Mouse (Mus musculus) forebrain, postnatal 0 days (tissue): ENCODE results near the gene Nr3c2. TPM values are rescaled to one million over a fixed set of nuclear protein-coding genes. Genes with fewer than 3 reads are reported as not detected.
A peak's percentile ranks its signal among the peaks of the same experiment; 100 is the strongest.

Experiments used
- ATAC-seq: fragments of 200-750 bp; cut with Nextera tagmentation; 2 replicates; pipeline ENCODE4 v1.8.0; 2017; ENCODE audit warnings: mild to moderate bottlenecking, moderate library complexity
- DNase-seq: peaks from one replicate; pipeline ENCODE4 v3.0.0-alpha.2; 2015
- H3K27ac ChIP-seq: fragments of 300-500 bp; sonication (generic); 2 replicates; pipeline ENCODE4 v1.5.1; 2014; ENCODE audit warnings: low read depth, mild to moderate bottlenecking, antibody characterized with exemption, low read length, moderate library complexity, mixed read lengths
- H3K27me3 ChIP-seq: fragments of 300-500 bp; sonication (generic); 2 replicates; pipeline ENCODE4 v1.6.1; 2014; ENCODE audit warnings: mild to moderate bottlenecking, low read length, mixed read lengths; ENCODE audit not compliant: insufficient read depth
- H3K36me3 ChIP-seq: fragments of 300-500 bp; sonication (generic); 2 replicates; pipeline ENCODE4 v1.6.1; 2014; ENCODE audit warnings: mild to moderate bottlenecking, moderate library complexity; ENCODE audit not compliant: insufficient read depth
- H3K4me1 ChIP-seq: fragments of 300-500 bp; sonication (generic); 2 replicates; pipeline ENCODE4 v1.6.1; 2014; ENCODE audit warnings: antibody characterized with exemption; ENCODE audit not compliant: insufficient read depth
- H3K4me2 ChIP-seq: fragments of 300-500 bp; sonication (generic); 2 replicates; pipeline ENCODE4 v1.6.1; 2014; ENCODE audit warnings: low read depth, mild to moderate bottlenecking, moderate library complexity
- H3K4me3 ChIP-seq: fragments of 300-500 bp; sonication (generic); 2 replicates; pipeline ENCODE4 v1.5.1; 2014; ENCODE audit warnings: low read depth, low read length, mixed read lengths
- H3K9ac ChIP-seq: fragments of 300-500 bp; sonication (generic); 2 replicates; pipeline ENCODE4 v1.6.1; 2014; ENCODE audit warnings: mild to moderate bottlenecking
- H3K9me3 ChIP-seq: fragments of 300-500 bp; sonication (generic); 2 replicates; pipeline ENCODE4 v1.6.1; 2016; ENCODE audit warnings: low read length
- CTCF ChIP-seq: sonication (generic); IDR thresholded peaks from 2 replicates; pipeline ENCODE4 v1.5.1; 2016; ENCODE audit warnings: antibody characterized with exemption, control low read depth, low read depth
- WGBS: fragments of 180-500 bp; shearing (Covaris S2); extraction: QIAGEN DNeasy Blood & Tissue Kit; methylation state at CpG from one replicate; pipeline ENCODE4 v1.1.7; 2014; 5-methylcytosine and 5-hydroxymethylcytosine counted together
- polyA plus RNA-seq: library from polyadenylated mRNA; unstranded; fragments of >200 nt; fragmentation: Nextera tagmentation; extraction: Ambion mirVana; gene quantifications from 2 replicates; pipeline ENCODE4 v1.2.1, GENCODE M21; 2015
- total RNA-seq: library from RNA; depleted of rRNA; stranded (reverse); fragments of >200 nt; gene quantifications from 2 replicates; pipeline ENCODE4 v1.2.3, GENCODE M21; 2014

Gene Nr3c2
- total and polyA plus RNA-seq, 2 experiments from 2014 or later, result 10.4 to 13.4 TPM

- H3K9me3 ChIP-seq, result no peaks in the 10 kb centered on the region
- H3K4me3 ChIP-seq, result peak overlapping the region; percentile 64
- peak overlapping the region; percentile 59 for H3K9ac ChIP-seq
- H3K36me3 ChIP-seq, result no peaks in the 10 kb centered on the region
- under 1% methylated on average over 58 of the region's 58 CpGs for WGBS
- H3K4me2 ChIP-seq, result peak overlapping the region; percentile 100
- peak overlapping the region; percentile 21; the same call in 1 of the 2 replicates for H3K27ac ChIP-seq
- DNase-seq, result peak; percentile 33
- H3K4me1 ChIP-seq, result 0 out of 2 replicates have a peak, but pooled peaks cover 3% of the 10 kb centered on the region
- ATAC-seq, result no peak
- TF ChIP-seq CTCF, result no peak
- peaks cover 9% of the 10 kb centered on the region for H3K27me3 ChIP-seq
Measured at GRCm38 (mm10) chr8:76900155-76901141, 1.2 kb downstream of the Nr3c2 start.

GRCm38 (mm10) chr8:76901430-76902204, 2.4 kb downstream of the Nr3c2 start:
- Histone ChIP-seq H3K4me2 (peak overlapping the region; percentile 100), H3K9ac (peak overlapping the region; percentile 43), H3K4me3 (peak overlapping the region; percentile 64), H3K36me3 (no peaks in the 10 kb centered on the region), H3K27me3 (peaks cover 9% of the 10 kb centered on the region), H3K4me1 (0 out of 2 replicates have a peak, but pooled peaks cover 3% of the 10 kb centered on the region), H3K9me3 (no peaks in the 10 kb centered on the region), H3K27ac (no peak overlapping the region)
- DNase-seq (peak; percentile 91), ATAC-seq (peak; percentile 97)
- WGBS, result under 1% methylated on average over 39 of the region's 41 CpGs
- no peak for TF ChIP-seq CTCF

GRCm38 (mm10) chr8:76902205-76903078, 3.2 kb downstream of the Nr3c2 start:
- ATAC-seq, result no peak; the same call in 1 of the 2 replicates
- no peak overlapping the region for H3K27ac ChIP-seq
- DNase-seq, result no peak
- no peaks in the 10 kb centered on the region for H3K9me3 ChIP-seq
- no peak for TF ChIP-seq CTCF
- H3K36me3 ChIP-seq, result no peaks in the 10 kb centered on the region
- H3K9ac ChIP-seq, result peak overlapping the region; percentile 35
- H3K4me1 ChIP-seq, result 0 out of 2 replicates have a peak, but pooled peaks cover 3% of the 10 kb centered on the region
- peak overlapping the region; percentile 64 for H3K4me3 ChIP-seq
- peaks cover 6% of the 10 kb centered on the region for H3K27me3 ChIP-seq
- under 1% methylated on average over 34 of the region's 35 CpGs for WGBS
- H3K4me2 ChIP-seq, result peak overlapping the region; percentile 100

GRCm38 (mm10) chr8:76911206-76911605, 12.0 kb downstream of the Nr3c2 start:
- H3K4me2 ChIP-seq, result no peak overlapping the region
- DNase-seq, result no peak
- no peaks in the 10 kb centered on the region for H3K36me3 ChIP-seq
- H3K4me1 ChIP-seq, result no peaks in the 10 kb centered on the region
- no peak overlapping the region for H3K27ac ChIP-seq
- no peaks in the 10 kb centered on the region for H3K9me3 ChIP-seq
- no peak for ATAC-seq
- no peaks in the 10 kb centered on the region for H3K27me3 ChIP-seq
- TF ChIP-seq CTCF, result no peak
- H3K4me3 ChIP-seq, result no peak overlapping the region
- H3K9ac ChIP-seq, result no peak overlapping the region

- ATAC-seq (no peak), DNase-seq (no peak)
- no peaks in the 10 kb centered on the region for H3K4me1 ChIP-seq
- H3K27ac ChIP-seq, result no peak overlapping the region
- H3K9me3 ChIP-seq, result no peaks in the 10 kb centered on the region
- no peaks in the 10 kb centered on the region for H3K27me3 ChIP-seq
- 86% methylated on average over 3 of the region's 3 CpGs for WGBS
- H3K36me3 ChIP-seq, result no peaks in the 10 kb centered on the region
- no peak overlapping the region for H3K9ac ChIP-seq
- H3K4me3 ChIP-seq, result no peak overlapping the region
- H3K4me2 ChIP-seq, result no peak overlapping the region
- TF ChIP-seq CTCF, result no peak
Measured at GRCm38 (mm10) chr8:76912678-76913077, 13.4 kb downstream of the Nr3c2 start.

- no peaks in the 10 kb centered on the region for H3K27me3 ChIP-seq
- H3K27ac ChIP-seq, result no peak overlapping the region
- no peak overlapping the region for H3K4me2 ChIP-seq
- no peak for DNase-seq
- H3K9me3 ChIP-seq, result no peaks in the 10 kb centered on the region
- TF ChIP-seq CTCF, result no peak
- no peak for ATAC-seq
- WGBS, result 82% methylated on average over 4 of the region's 4 CpGs
- no peak overlapping the region for H3K4me3 ChIP-seq
- H3K36me3 ChIP-seq, result no peaks in the 10 kb centered on the region
- no peaks in the 10 kb centered on the region for H3K4me1 ChIP-seq
- no peak overlapping the region for H3K9ac ChIP-seq
Measured at GRCm38 (mm10) chr8:76913207-76913606, 14.0 kb downstream of the Nr3c2 start.
